Mouse (Mus musculus) urinary bladder, postnatal 4 days (tissue): ENCODE results near the gene Rnf180.

Source experiments
- DNase-seq, 2 experiments: peaks; one replicate each; pipeline ENCODE4 v3.0.0; 2021 to 2022; ENCODE audit warnings: low spot score in 2 of 2

Rnf180 gene

DNA sequence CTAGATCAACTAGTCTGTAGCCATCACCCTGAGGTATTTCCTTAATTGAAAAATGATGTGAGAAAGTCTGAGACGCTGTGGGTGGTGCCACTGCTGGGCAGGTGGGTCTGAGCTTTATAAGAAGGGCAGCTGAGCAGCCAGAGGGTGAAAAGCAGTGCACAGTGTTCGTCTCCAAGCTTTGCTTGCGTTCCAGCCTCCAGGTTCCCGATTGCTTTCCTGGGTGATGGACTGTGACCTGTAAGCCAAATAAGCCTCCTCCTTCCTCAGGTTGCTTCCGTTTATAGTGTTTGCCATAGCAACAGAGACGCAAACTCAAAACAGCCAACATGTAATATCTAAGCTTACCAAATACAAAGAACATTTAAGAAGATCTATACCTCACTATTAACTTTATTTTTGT, 162.2 kb downstream of the Rnf180 start:
- no peak for DNase-seq

DNA sequence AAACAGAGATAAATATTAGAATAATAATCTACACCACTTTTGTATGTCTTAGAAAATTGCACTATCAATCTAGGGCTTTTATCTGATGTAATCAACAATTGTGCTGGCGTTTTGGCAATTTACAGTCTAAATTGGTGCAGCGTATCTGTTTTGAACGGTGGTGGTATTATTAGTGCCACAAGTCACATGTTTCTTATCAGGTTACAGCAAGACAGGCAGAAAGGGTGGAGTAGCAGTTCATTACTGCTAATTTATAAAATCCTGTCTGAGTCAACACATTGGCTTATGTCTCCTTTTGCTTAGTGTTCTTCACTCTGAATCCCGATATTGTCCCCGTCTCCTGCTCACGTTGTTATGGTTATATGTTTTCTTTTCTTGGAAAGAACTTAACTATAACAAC, 164.5 kb downstream of the Rnf180 start:
- DNase-seq = no peak

DNA sequence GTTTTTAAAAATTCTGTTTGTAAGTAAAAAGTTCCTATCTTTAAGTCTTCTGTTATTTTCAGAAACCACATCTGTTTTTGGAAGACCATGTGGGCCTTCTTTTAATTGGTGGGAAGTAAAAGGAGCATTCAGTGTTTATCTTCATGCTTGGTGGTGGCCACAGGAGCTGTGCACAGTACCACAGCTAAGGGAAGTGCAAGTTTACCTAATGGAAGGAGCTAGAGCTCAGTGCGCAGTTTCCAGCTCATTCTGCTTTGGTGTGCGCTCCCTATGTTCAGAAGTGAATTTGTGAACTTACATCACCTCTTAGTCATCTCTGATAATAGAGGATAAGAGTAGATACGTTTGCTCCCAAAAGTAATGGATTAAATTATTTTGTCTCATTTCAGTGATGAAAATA, 172.5 kb downstream of the Rnf180 start:
- no peak for DNase-seq

DNA sequence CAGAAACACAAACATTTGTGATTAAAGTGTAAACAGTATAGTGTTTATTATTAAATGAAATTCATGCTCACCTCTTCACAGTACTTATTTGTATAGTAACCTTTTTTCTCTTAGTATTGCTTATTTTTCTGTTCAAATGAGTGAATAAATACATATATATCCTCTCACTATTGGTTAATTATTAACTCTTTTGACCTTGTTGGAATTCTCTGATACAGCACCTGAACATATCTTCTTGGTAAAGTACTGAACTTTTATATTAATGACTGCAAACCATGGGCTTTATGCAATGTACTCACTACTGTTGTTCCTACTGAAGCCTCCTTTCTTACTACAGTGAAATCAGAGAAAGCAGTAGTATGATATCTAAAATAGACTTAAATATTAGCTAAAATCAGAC, 173.0 kb downstream of the Rnf180 start:
- no peak for DNase-seq

DNA sequence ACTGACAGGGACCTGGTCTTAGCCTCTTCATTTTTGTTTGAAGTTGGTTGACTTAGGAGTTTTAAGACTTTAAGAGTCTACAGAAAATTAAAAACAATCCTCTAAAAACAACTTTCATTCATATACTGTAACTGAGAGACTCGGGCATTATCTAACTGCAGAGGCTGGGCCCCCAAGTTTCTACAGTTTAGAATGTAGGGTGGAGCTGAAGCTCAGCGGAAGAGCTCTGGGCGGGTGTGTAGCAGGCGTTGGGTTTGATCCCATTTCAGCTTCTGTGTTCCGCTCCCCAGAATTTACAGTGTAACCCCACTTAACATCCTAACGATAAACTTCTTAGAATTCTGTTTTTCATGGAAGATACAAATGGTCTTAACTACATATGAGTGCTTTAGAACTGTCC, 183.0 kb downstream of the Rnf180 start:
- DNase-seq = no peak

DNA sequence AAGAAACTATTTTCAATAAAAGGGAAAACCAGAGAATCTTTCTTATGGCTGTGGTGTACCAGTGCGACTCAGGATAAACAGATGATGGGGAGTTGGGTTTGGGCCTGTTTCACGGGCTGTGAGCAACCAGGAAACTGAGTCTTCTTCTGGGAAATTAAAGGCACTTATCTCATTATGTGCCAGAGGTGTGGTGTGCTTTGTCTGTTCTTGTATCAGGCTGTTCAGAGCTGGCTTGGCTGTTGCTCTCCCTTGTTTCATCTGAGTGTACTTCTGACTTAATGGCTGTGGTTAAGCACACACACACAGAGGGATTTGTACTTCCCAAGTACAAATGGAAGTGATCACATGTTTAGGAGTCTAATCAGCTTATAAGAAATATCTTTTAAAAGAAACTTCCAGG, 190.2 kb downstream of the Rnf180 start:
- no peak for DNase-seq

DNA sequence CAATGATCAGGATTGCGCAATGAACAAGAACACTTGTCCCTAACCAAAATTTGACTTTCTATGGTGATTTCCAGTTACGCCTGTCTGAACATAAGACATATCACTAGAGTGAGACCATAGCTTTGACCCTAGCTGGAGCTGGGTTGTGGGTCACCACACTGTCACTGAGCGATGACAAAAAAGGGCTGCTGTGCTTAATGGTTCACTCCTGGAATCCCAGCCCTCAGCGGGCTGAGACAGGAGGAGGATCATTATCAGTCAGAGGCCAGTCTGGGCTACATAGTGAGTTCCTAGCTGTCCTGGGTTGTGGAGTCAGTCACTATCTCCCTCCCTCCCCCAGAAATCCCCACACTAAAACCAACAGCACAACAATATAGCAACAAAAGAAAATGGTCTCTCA, 193.9 kb downstream of the Rnf180 start:
- DNase-seq = no peak

DNA sequence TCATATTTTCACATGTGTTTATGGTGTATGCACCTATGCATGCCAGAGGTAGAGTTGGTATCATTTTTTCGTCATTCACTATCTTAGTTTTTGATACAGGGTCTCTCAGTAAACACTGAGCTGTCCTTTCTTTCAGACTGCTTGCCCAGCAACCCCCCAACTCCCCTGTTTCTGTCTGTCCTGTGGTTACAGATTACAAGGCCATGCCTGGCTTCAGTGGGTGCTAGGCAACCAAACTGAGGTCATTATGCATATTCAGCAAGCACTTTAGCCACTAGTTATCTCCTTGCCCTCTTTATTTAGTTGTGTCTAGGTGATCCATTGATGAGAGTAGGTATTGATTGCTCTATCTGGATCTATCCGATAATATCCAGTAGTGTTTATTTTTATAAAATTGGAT, 198.3 kb downstream of the Rnf180 start:
- no peak for DNase-seq

DNA sequence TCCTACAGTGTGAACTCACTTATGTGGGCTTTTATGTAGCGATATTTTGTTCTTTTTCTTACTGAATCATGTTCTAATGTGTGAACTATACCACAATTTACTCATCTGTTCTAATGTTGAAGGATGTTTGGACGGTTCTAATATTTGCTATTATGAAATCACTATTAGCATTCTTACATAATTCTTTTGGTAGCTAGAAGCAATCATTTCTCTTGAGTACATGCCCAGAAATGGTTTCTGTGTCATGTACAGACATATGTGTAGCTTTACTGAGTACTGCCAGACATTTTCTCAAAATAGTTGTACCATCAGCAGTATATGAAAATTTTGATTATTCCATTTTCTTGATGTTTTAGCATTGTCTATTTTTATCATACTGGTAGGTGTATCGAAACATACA, 205.3 kb downstream of the Rnf180 start:
- DNase-seq = no peak

DNA sequence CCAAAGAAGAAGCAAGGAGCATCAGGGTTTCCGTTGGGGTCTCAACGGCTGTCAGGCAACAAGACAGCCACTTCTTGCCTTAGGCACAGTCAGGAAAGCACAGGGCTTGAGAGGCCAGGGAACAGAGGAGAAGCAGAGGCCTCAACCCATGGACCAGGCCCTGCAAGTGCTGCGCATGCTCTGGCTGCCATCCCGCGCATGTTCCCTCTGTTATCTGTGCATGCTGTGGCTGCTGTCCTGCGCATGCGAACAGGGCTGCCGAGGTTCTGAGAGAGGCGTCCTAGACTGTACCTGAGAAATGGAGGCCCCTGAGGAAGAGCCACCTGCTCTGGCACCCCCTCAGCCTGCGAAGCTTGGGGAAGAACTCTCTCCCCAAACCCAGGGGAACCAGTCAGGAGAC, 212.8 kb downstream of the Rnf180 start, which contains the start of gene 4933425L06Rik:
TSS of gene 4933425L06Rik (plus strand) at position 261 of the 400 bp plus-strand sequence.
- DNase-seq = no peak
